Mouse (Mus musculus) heart, postnatal 14 days (tissue): ENCODE measurements at regions not wholly inside any gene's neighbourhood (a gene's known extent, or its start where the extent isn't known, plus 50 kb on each side); places are given as distances from the start of the nearest gene placed in this dataset.

Source experiments
- DNase-seq, 2 experiments: peaks; one replicate each; pipeline ENCODE4 v3.0.0; 2021 to 2022
- intact Hi-C: fragments of 180-260 bp; cut with DNase I; formaldehyde crosslinking; loops from one replicate; pipeline ENCODE4 v1.15.1; 2025

DNA sequence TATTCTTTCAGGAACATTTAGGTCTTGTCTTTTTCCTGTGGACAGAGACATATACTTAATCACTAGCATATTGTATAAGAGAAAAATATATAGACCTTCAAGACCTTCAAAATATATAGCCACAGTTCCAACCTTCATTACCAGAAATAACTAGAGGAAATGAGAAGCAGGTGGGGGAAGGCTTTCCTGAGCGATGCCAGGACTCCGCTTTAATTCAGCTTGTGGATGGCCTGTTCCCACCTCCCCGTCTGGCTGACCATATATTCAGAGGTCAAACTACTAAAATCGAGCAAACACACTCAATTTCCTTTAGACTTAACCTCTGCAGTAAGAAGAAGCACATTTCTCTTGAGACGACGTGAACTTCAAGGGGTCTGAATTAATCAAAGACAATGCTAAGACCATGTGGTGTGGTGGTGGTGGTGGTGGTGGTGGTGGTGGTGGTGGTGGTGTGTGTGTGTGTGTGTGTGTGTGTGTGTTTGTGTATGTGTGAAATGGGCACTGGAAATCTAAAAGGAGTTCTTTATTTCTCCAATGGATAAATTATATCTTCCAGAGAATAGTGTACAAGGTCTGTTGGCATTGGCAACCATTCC lies 62.7 kb upstream of the Bach2 start:
- no peak for DNase-seq
- intact Hi-C loops, result no loop called here

DNA sequence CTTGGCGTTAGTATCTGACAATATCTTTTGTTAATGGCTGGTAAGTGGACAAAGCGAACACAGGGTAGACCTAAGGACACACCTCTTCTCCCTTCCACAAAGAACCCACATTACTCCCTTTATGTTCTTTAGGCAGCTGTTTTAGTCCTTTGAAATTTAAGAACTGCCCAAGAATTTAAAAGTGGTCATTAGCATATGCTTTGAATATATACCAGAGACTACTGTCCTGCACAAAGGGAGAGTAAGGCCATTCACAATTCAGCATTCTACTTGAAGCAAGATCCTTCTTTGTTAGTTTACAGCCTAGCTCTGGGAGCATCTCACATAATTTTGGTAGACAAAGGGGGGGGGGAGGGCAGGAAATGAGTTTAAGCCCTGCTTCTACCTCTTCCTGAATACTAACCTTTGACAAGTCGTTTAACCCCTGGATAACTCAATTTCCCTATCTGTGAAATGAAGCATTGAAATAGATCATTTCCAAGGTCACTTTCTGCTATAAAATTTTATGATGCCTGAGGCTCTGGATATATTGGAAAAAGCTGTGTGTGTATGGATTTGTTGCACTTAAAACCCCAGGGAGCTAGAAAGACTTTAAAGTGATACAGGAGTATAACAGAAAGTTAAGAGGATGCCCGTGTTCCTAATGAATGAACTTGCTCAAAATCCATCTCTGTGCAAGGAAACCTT lies 62.0 kb upstream of the Bach2 start:
- DNase-seq, result no peak
- intact Hi-C loops, result no loop called here

DNA sequence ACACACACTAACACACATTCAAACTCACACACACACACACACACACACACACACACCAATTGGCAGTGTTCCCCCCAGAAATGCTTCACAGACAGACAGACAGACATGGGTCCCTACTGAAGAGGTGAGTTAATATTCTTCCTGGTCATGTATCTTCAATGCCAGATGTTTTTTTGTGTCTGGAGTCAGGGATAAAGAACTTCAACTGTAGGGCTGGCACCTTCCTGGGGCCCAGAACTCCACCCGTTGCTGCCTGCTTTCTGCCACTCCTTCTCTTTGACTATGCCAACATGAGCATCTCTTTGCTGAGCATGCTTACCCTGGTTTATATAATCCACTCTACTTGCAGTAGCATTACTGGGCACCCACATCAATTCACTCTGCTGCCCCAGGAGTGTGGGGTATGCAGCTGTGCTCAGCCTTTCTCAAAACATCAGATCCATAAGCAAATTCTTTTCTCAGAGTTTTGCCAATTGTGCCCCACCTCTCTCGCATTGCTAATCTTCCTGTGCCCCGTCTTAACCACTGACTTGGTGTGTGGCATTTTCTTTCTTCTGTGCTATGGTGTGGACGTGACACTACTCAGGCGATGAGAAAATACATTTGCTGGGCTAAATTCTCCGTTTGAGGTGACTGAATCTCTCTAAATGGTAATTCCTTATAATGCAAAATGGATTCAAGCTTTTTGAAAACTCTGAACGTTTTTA lies 60.5 kb upstream of the Bach2 start:
- intact Hi-C loops, result no loop called here
- DNase-seq, result no peak

- peak; percentile 20 to 35 for DNase-seq
- intact Hi-C loops, result no loop called here
Measured at GRCm38 (mm10) chr4:32179707-32180241, 58.8 kb upstream of the Bach2 start.

GRCm38 (mm10) chr4:32183791-32184190 lies 54.8 kb upstream of the Bach2 start:
- intact Hi-C loops, result no loop called here
- DNase-seq, result no peak

- no peak for DNase-seq
- intact Hi-C loops, result no loop called here
Measured at GRCm38 (mm10) chr4:32185986-32186385, 52.6 kb upstream of the Bach2 start.

DNA sequence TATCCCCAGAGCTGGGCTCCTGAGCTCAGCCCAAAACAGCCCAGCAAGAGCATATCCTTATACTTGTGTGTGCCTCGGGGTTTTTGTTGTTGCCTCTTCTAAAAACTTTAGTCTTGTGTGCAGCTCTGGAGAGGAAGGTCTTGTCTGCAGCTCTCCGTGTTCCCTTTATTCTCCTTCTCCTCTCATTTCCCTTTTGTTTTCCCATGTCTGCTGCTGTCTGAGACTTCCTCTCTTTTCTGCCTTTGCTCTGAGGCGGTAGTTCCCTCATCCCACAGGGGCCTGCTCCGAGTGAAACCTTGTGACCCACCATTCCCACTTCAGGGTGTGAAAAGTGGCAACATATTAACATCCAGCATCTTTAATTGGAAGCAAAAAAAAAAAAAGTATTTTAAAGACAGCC lies 51.5 kb upstream of the Bach2 start:
- no peak for DNase-seq
- intact Hi-C loops, result no loop called here

DNA sequence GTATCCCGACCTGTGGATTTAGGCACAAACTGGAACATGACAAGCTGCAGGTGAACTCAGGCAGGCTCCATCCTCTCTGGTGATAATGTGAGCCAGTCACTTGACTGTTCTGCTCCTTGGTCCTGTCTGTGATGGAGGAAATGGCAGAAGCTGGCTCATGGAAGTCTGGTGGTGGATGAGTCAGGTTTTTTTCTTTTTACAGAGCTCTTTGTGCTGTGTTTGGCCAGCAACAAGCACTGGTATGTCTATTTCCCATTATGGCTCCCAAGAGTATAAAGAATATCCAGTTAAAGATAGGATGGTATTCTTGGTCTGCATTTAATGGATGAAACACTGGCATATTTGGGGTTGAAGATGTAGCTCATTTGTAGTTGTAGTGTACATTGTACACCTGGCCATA lies 50.5 kb upstream of the Bach2 start:
- no peak for DNase-seq
- intact Hi-C loops, result no loop called here

- DNase-seq, result no peak
- intact Hi-C loops, result no loop called here
Measured at GRCm38 (mm10) chr4:32188752-32189415, 49.7 kb upstream of the Bach2 start.
